Mouse (Mus musculus): ENCODE data around the gene Pex5l. TPM values are rescaled to one million over a fixed set of nuclear protein-coding genes. Genes with fewer than 3 reads are reported as not detected.

Gene Pex5l
- not detected in 2 replicates for polyA plus RNA-seq (2015; fragmentation: Nextera tagmentation; extraction: Ambion mirVana)

GRCm38 (mm10) chr3:33142901-33143461, at the start of gene Pex5l:
Gene Pex5l (minus strand): TSS chr3:33143247.
- Histone ChIP-seq H3K4me2 (peak within 1 kb of the TSS; percentile 58), H3K27me3 (peaks cover 24% of the 10 kb centered on the region), H3K4me1 (replicated peaks) (no peaks in the 10 kb centered on the region), H3K9me3 (replicated peaks) (no peaks in the 10 kb centered on the region), H3K36me3 (replicated peaks) (no peaks in the 10 kb centered on the region), H3K9ac (no peak within 1 kb of the TSS), H3K27ac (replicated peaks) (no peak within 1 kb of the TSS), H3K4me3 (replicated peaks) (peak within 1 kb of the TSS; percentile 49)
- ATAC-seq (ENCODE audit: insufficient read depth), result peak; percentile 62; the same call in 1 of the 2 replicates
- WGBS (ENCODE audit: insufficient replicate concordance), result under 1% methylated on average over 75 of the region's 88 CpGs

- H3K9me3 ChIP-seq (replicated peaks), result no peaks in the 10 kb centered on the region
- no peak overlapping the region for H3K27ac ChIP-seq (replicated peaks)
- no peak for ATAC-seq (ENCODE audit: insufficient read depth)
- no peak overlapping the region for H3K4me2 ChIP-seq
- WGBS (ENCODE audit: insufficient replicate concordance), result 49% methylated on average over 3 of the region's 3 CpGs
- no peak overlapping the region for H3K4me3 ChIP-seq (replicated peaks)
- no peaks in the 10 kb centered on the region for H3K4me1 ChIP-seq (replicated peaks)
- H3K9ac ChIP-seq, result no peak overlapping the region
- H3K27me3 ChIP-seq, result no peaks in the 10 kb centered on the region
- no peaks in the 10 kb centered on the region for H3K36me3 ChIP-seq (replicated peaks)
Observed at GRCm38 (mm10) chr3:33165186-33165585, 22.1 kb upstream of the Pex5l start.

- Histone ChIP-seq H3K27me3 (no peaks in the 10 kb centered on the region), H3K4me1 (replicated peaks) (no peaks in the 10 kb centered on the region), H3K9ac (no peak overlapping the region), H3K4me2 (no peak overlapping the region), H3K27ac (replicated peaks) (no peak overlapping the region), H3K4me3 (replicated peaks) (no peak overlapping the region), H3K36me3 (replicated peaks) (no peaks in the 10 kb centered on the region), H3K9me3 (replicated peaks) (no peaks in the 10 kb centered on the region)
- no peak for ATAC-seq (ENCODE audit: insufficient read depth)
Observed at GRCm38 (mm10) chr3:33163821-33164220, 20.8 kb upstream of the Pex5l start.

GRCm38 (mm10) chr3:33143592-33143991, 545 bp upstream of the Pex5l start:
- Histone ChIP-seq H3K9me3 (replicated peaks) (no peaks in the 10 kb centered on the region), H3K27me3 (peaks cover 24% of the 10 kb centered on the region), H3K27ac (replicated peaks) (no peak overlapping the region), H3K36me3 (replicated peaks) (no peaks in the 10 kb centered on the region), H3K4me1 (replicated peaks) (no peaks in the 10 kb centered on the region), H3K9ac (no peak overlapping the region), H3K4me2 (no peak overlapping the region), H3K4me3 (replicated peaks) (no peak overlapping the region)
- ATAC-seq (ENCODE audit: insufficient read depth), result no peak
- 56% methylated on average over 7 of the region's 7 CpGs for WGBS (ENCODE audit: insufficient replicate concordance)

DNA sequence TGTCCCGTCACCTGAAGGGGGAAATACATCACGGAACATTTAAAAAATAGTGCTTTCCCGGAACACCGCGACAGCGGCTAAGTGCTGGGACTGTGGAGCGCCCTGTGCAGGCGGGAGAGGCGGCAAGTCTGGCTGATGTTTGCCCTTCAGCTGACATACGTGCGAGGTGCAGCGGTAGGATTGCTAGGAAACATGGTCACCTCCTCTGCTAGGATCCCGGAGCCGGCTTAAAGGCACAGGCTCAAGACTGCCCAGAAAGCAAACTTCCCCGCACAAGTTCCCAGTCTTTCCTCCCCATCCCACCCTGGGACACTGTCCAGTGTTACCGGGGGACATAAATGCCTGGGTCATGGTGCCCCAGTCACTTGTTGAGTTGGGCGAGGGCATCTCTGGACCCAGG, 649 bp downstream of the Pex5l start:
- H3K9me3 ChIP-seq (replicated peaks), result no peaks in the 10 kb centered on the region
- peak overlapping the region; percentile 49 for H3K4me3 ChIP-seq (replicated peaks)
- no peaks in the 10 kb centered on the region for H3K4me1 ChIP-seq (replicated peaks)
- H3K9ac ChIP-seq, result no peak overlapping the region
- no peak overlapping the region for H3K27ac ChIP-seq (replicated peaks)
- ATAC-seq (ENCODE audit: insufficient read depth), result no peak
- peaks cover 24% of the 10 kb centered on the region for H3K27me3 ChIP-seq
- 1% methylated on average over 17 of the region's 17 CpGs for WGBS (ENCODE audit: insufficient replicate concordance)
- H3K4me2 ChIP-seq, result peak overlapping the region; percentile 58
- no peaks in the 10 kb centered on the region for H3K36me3 ChIP-seq (replicated peaks)

GRCm38 (mm10) chr3:33129944-33130343, 13.1 kb downstream of the Pex5l start:
- Histone ChIP-seq H3K27ac (replicated peaks) (no peak overlapping the region), H3K4me3 (replicated peaks) (no peak overlapping the region), H3K27me3 (no peaks in the 10 kb centered on the region), H3K4me1 (replicated peaks) (no peaks in the 10 kb centered on the region), H3K4me2 (no peak overlapping the region), H3K9ac (no peak overlapping the region), H3K36me3 (replicated peaks) (no peaks in the 10 kb centered on the region), H3K9me3 (replicated peaks) (no peaks in the 10 kb centered on the region)
- no peak for ATAC-seq (ENCODE audit: insufficient read depth)

GRCm38 (mm10) chr3:33124796-33125195, 18.3 kb downstream of the Pex5l start:
- H3K9ac ChIP-seq, result no peak overlapping the region
- no peak overlapping the region for H3K4me3 ChIP-seq (replicated peaks)
- no peaks in the 10 kb centered on the region for H3K27me3 ChIP-seq
- no peaks in the 10 kb centered on the region for H3K9me3 ChIP-seq (replicated peaks)
- 64% methylated on average over 5 of the region's 5 CpGs for WGBS (ENCODE audit: insufficient replicate concordance)
- no peak overlapping the region for H3K27ac ChIP-seq (replicated peaks)
- H3K4me1 ChIP-seq (replicated peaks), result no peaks in the 10 kb centered on the region
- H3K4me2 ChIP-seq, result no peak overlapping the region
- ATAC-seq (ENCODE audit: insufficient read depth), result no peak
- H3K36me3 ChIP-seq (replicated peaks), result no peaks in the 10 kb centered on the region

GRCm38 (mm10) chr3:33105785-33106184, 37.3 kb downstream of the Pex5l start:
- no peaks in the 10 kb centered on the region for H3K36me3 ChIP-seq (replicated peaks)
- WGBS (ENCODE audit: insufficient replicate concordance), result 65% methylated on average over 2 of the region's 2 CpGs
- no peaks in the 10 kb centered on the region for H3K27me3 ChIP-seq
- H3K9me3 ChIP-seq (replicated peaks), result no peaks in the 10 kb centered on the region
- no peaks in the 10 kb centered on the region for H3K4me1 ChIP-seq (replicated peaks)
- H3K9ac ChIP-seq, result no peak overlapping the region
- no peak overlapping the region for H3K27ac ChIP-seq (replicated peaks)
- H3K4me3 ChIP-seq (replicated peaks), result no peak overlapping the region
- H3K4me2 ChIP-seq, result no peak overlapping the region
- no peak for ATAC-seq (ENCODE audit: insufficient read depth)

DNA sequence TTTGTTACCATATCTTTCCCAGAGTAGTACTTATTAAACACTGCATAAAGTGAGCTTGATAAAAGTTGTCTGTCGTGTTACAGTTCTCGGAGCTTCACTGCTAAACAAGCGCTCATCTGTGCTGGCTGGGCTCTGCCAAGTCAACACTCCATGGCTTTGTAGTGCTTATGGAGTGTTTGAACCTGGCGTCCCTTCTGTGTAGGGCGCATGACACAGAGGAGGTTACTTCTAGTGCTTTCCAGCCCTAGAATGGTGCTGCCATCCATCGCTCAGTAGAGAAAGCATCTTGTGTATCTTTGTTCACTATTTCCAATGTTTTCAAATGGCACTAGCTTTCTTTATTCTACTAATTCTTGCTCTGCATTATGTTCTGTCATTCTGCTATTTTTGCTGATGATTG, 39.5 kb downstream of the Pex5l start:
- Histone ChIP-seq H3K9ac (no peak overlapping the region), H3K4me2 (no peak overlapping the region), H3K36me3 (replicated peaks) (no peaks in the 10 kb centered on the region), H3K4me1 (replicated peaks) (no peaks in the 10 kb centered on the region), H3K27me3 (no peaks in the 10 kb centered on the region), H3K9me3 (replicated peaks) (no peaks in the 10 kb centered on the region), H3K4me3 (replicated peaks) (no peak overlapping the region), H3K27ac (replicated peaks) (no peak overlapping the region)
- no peak for ATAC-seq (ENCODE audit: insufficient read depth)
- 70% methylated on average over 6 of the region's 6 CpGs for WGBS (ENCODE audit: insufficient replicate concordance)

- Histone ChIP-seq H3K27me3 (no peaks in the 10 kb centered on the region), H3K36me3 (replicated peaks) (no peaks in the 10 kb centered on the region), H3K9ac (no peak overlapping the region), H3K9me3 (replicated peaks) (no peaks in the 10 kb centered on the region), H3K4me3 (replicated peaks) (no peak overlapping the region), H3K4me1 (replicated peaks) (no peaks in the 10 kb centered on the region), H3K27ac (replicated peaks) (no peak overlapping the region), H3K4me2 (no peak overlapping the region)
- WGBS (ENCODE audit: insufficient replicate concordance), result 60% methylated on average over 9 of the region's 9 CpGs
- ATAC-seq (ENCODE audit: insufficient read depth), result no peak
Observed at GRCm38 (mm10) chr3:33098550-33099295, 44.3 kb downstream of the Pex5l start.

GRCm38 (mm10) chr3:33093646-33094045, 49.4 kb downstream of the Pex5l start:
- no peak overlapping the region for H3K27ac ChIP-seq (replicated peaks)
- no peak overlapping the region for H3K4me2 ChIP-seq
- no peak for ATAC-seq (ENCODE audit: insufficient read depth)
- H3K36me3 ChIP-seq (replicated peaks), result no peaks in the 10 kb centered on the region
- H3K4me3 ChIP-seq (replicated peaks), result no peak overlapping the region
- H3K9ac ChIP-seq, result no peak overlapping the region
- no peaks in the 10 kb centered on the region for H3K4me1 ChIP-seq (replicated peaks)
- no peaks in the 10 kb centered on the region for H3K27me3 ChIP-seq
- 48% methylated on average over 6 of the region's 6 CpGs for WGBS (ENCODE audit: insufficient replicate concordance)
- no peaks in the 10 kb centered on the region for H3K9me3 ChIP-seq (replicated peaks)

DNA sequence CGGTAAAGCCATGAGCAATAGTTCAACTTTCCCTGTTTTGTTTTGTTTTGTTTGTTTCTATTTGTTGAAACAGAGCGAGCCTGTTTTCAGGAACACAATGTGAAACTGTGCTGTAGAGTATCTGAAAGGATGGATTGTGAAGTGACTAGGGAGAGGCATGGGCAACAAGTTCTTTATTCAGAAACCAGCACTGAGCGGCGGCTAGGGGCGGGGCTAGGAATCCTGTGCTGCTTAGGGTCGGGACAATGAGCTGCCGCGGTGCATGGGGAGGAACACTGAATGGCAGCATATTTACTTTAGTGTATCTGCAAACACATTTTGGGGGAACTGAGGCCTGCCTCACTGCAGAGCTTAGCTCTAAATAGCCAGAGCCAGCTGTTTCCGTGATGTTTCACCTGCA, 53.0 kb downstream of the Pex5l start:
- H3K9me3 ChIP-seq (replicated peaks), result no peaks in the 10 kb centered on the region
- no peaks in the 10 kb centered on the region for H3K27me3 ChIP-seq
- no peak overlapping the region for H3K27ac ChIP-seq (replicated peaks)
- H3K4me1 ChIP-seq (replicated peaks), result no peaks in the 10 kb centered on the region
- WGBS (ENCODE audit: insufficient replicate concordance), result 35% methylated on average over 9 of the region's 9 CpGs
- H3K36me3 ChIP-seq (replicated peaks), result no peaks in the 10 kb centered on the region
- no peak overlapping the region for H3K4me2 ChIP-seq
- no peak for ATAC-seq (ENCODE audit: insufficient read depth)
- no peak overlapping the region for H3K4me3 ChIP-seq (replicated peaks)
- H3K9ac ChIP-seq, result no peak overlapping the region

All from liver, embryonic 15.5 days (tissue).